Mouse (Mus musculus): ENCODE data around the gene Fmo2. TPM values are rescaled to one million over a fixed set of nuclear protein-coding genes. Genes with fewer than 3 reads are reported as not detected.

Fmo2 gene
- polyA plus RNA-seq, 1 experiment from 2014 or later: 16.4 TPM

GRCm38 (mm10) chr1:162867396-162867795 is 31.1 kb downstream of the Fmo2 start:
- Histone ChIP-seq H3K27me3 (ENCODE audit: control insufficient read depth, insufficient read depth, low read length) (no peaks in the 10 kb centered on the region), H3K27ac (replicated peaks) (no peak overlapping the region), H3K9ac (ENCODE audit: low read length) (no peak overlapping the region), H3K4me1 (replicated peaks; ENCODE audit: control insufficient read depth, insufficient read depth) (no peaks in the 10 kb centered on the region), H3K36me3 (ENCODE audit: control insufficient read depth, insufficient read depth, low read length) (no peaks in the 10 kb centered on the region), H3K4me3 (ENCODE audit: low read depth, low read length) (no peak overlapping the region), H3K9me3 (ENCODE audit: control insufficient read depth, low read length) (no peaks in the 10 kb centered on the region), H3K4me2 (replicated peaks; ENCODE audit: low read depth) (no peak overlapping the region)
- DNase-seq (ENCODE audit: low spot score): no peak
- 69% methylated on average over 4 of the region's 4 CpGs for WGBS
- TF ChIP-seq CTCF (IDR thresholded peaks at IDR 0.05; ENCODE audit: low read depth) (no peak), EP300 (optimal IDR thresholded peaks at IDR 0.05) (no peak)
- no peak for ATAC-seq (ENCODE audit: low FRiP score, low TSS enrichment)

GRCm38 (mm10) chr1:162866280-162866681 is 32.2 kb downstream of the Fmo2 start, which contains the start of gene Fmo1:
Gene Fmo1, minus strand, starts transcription at chr1:162866610.
- no peak for DNase-seq (ENCODE audit: low spot score)
- H3K27me3 ChIP-seq (ENCODE audit: control insufficient read depth, insufficient read depth, low read length): no peaks in the 10 kb centered on the region
- no peaks in the 10 kb centered on the region for H3K9me3 ChIP-seq (ENCODE audit: control insufficient read depth, low read length)
- no peaks in the 10 kb centered on the region for H3K4me1 ChIP-seq (replicated peaks; ENCODE audit: control insufficient read depth, insufficient read depth)
- TF ChIP-seq EP300 (optimal IDR thresholded peaks at IDR 0.05) (no peak), CTCF (IDR thresholded peaks at IDR 0.05; ENCODE audit: low read depth) (no peak)
- WGBS: 55% methylated on average over 7 of the region's 7 CpGs
- no peaks in the 10 kb centered on the region for H3K36me3 ChIP-seq (ENCODE audit: control insufficient read depth, insufficient read depth, low read length)
- no peak within 1 kb of the TSS for H3K9ac ChIP-seq (ENCODE audit: low read length)
- H3K4me3 ChIP-seq (ENCODE audit: low read depth, low read length): no peak within 1 kb of the TSS
- H3K4me2 ChIP-seq (replicated peaks; ENCODE audit: low read depth): no peak within 1 kb of the TSS
- no peak for ATAC-seq (ENCODE audit: low FRiP score, low TSS enrichment)
- no peak within 1 kb of the TSS for H3K27ac ChIP-seq (replicated peaks)

GRCm38 (mm10) chr1:162865493-162865830 is 33.1 kb downstream of the Fmo2 start:
- DNase-seq (ENCODE audit: low spot score): no peak
- Histone ChIP-seq H3K4me2 (replicated peaks; ENCODE audit: low read depth) (no peak overlapping the region), H3K9me3 (ENCODE audit: control insufficient read depth, low read length) (no peaks in the 10 kb centered on the region), H3K27ac (replicated peaks) (no peak overlapping the region), H3K27me3 (ENCODE audit: control insufficient read depth, insufficient read depth, low read length) (no peaks in the 10 kb centered on the region), H3K4me1 (replicated peaks; ENCODE audit: control insufficient read depth, insufficient read depth) (no peaks in the 10 kb centered on the region), H3K9ac (ENCODE audit: low read length) (no peak overlapping the region), H3K4me3 (ENCODE audit: low read depth, low read length) (no peak overlapping the region), H3K36me3 (ENCODE audit: control insufficient read depth, insufficient read depth, low read length) (no peaks in the 10 kb centered on the region)
- 55% methylated on average over 3 of the region's 3 CpGs for WGBS
- TF ChIP-seq EP300 (optimal IDR thresholded peaks at IDR 0.05) (no peak), CTCF (IDR thresholded peaks at IDR 0.05; ENCODE audit: low read depth) (no peak)
- no peak for ATAC-seq (ENCODE audit: low FRiP score, low TSS enrichment)

- H3K27ac ChIP-seq (replicated peaks): no peak overlapping the region
- 70% methylated on average over 8 of the region's 8 CpGs for WGBS
- H3K27me3 ChIP-seq (ENCODE audit: control insufficient read depth, insufficient read depth, low read length): no peaks in the 10 kb centered on the region
- no peak overlapping the region for H3K9ac ChIP-seq (ENCODE audit: low read length)
- H3K4me1 ChIP-seq (replicated peaks; ENCODE audit: control insufficient read depth, insufficient read depth): no peaks in the 10 kb centered on the region
- DNase-seq (ENCODE audit: low spot score) (no peak), ATAC-seq (ENCODE audit: low FRiP score, low TSS enrichment) (no peak)
- H3K4me2 ChIP-seq (replicated peaks; ENCODE audit: low read depth): no peak overlapping the region
- no peak for TF ChIP-seq CTCF (IDR thresholded peaks at IDR 0.05; ENCODE audit: low read depth)
- no peak for TF ChIP-seq EP300 (optimal IDR thresholded peaks at IDR 0.05)
- H3K4me3 ChIP-seq (ENCODE audit: low read depth, low read length): no peak overlapping the region
- H3K36me3 ChIP-seq (ENCODE audit: control insufficient read depth, insufficient read depth, low read length): no peaks in the 10 kb centered on the region
- H3K9me3 ChIP-seq (ENCODE audit: control insufficient read depth, low read length): no peaks in the 10 kb centered on the region
Measured at GRCm38 (mm10) chr1:162864816-162865492, 33.6 kb downstream of the Fmo2 start.

- H3K9ac ChIP-seq (ENCODE audit: low read length): no peak overlapping the region
- no peak overlapping the region for H3K4me3 ChIP-seq (ENCODE audit: low read depth, low read length)
- H3K4me2 ChIP-seq (replicated peaks; ENCODE audit: low read depth): no peak overlapping the region
- no peak for ATAC-seq (ENCODE audit: low FRiP score, low TSS enrichment)
- H3K27me3 ChIP-seq (ENCODE audit: control insufficient read depth, insufficient read depth, low read length): no peaks in the 10 kb centered on the region
- no peaks in the 10 kb centered on the region for H3K4me1 ChIP-seq (replicated peaks; ENCODE audit: control insufficient read depth, insufficient read depth)
- no peaks in the 10 kb centered on the region for H3K36me3 ChIP-seq (ENCODE audit: control insufficient read depth, insufficient read depth, low read length)
- 89% methylated on average over 5 of the region's 5 CpGs for WGBS
- DNase-seq (ENCODE audit: low spot score): no peak
- no peak overlapping the region for H3K27ac ChIP-seq (replicated peaks)
- H3K9me3 ChIP-seq (ENCODE audit: control insufficient read depth, low read length): no peaks in the 10 kb centered on the region
- TF ChIP-seq CTCF (IDR thresholded peaks at IDR 0.05; ENCODE audit: low read depth) (no peak), EP300 (optimal IDR thresholded peaks at IDR 0.05) (no peak)
Measured at GRCm38 (mm10) chr1:162864279-162864678, 34.2 kb downstream of the Fmo2 start.

GRCm38 (mm10) chr1:162863579-162863978 is 34.9 kb downstream of the Fmo2 start:
- no peak overlapping the region for H3K4me2 ChIP-seq (replicated peaks; ENCODE audit: low read depth)
- no peaks in the 10 kb centered on the region for H3K4me1 ChIP-seq (replicated peaks; ENCODE audit: control insufficient read depth, insufficient read depth)
- no peaks in the 10 kb centered on the region for H3K27me3 ChIP-seq (ENCODE audit: control insufficient read depth, insufficient read depth, low read length)
- ATAC-seq (ENCODE audit: low FRiP score, low TSS enrichment) (peak; percentile 89), DNase-seq (ENCODE audit: low spot score) (peak; percentile 35)
- H3K4me3 ChIP-seq (ENCODE audit: low read depth, low read length): no peak overlapping the region
- WGBS: 73% methylated on average over 3 of the region's 3 CpGs
- TF ChIP-seq EP300 (optimal IDR thresholded peaks at IDR 0.05) (no peak), CTCF (IDR thresholded peaks at IDR 0.05; ENCODE audit: low read depth) (no peak)
- no peaks in the 10 kb centered on the region for H3K36me3 ChIP-seq (ENCODE audit: control insufficient read depth, insufficient read depth, low read length)
- no peak overlapping the region for H3K9ac ChIP-seq (ENCODE audit: low read length)
- H3K27ac ChIP-seq (replicated peaks): no peak overlapping the region
- H3K9me3 ChIP-seq (ENCODE audit: control insufficient read depth, low read length): no peaks in the 10 kb centered on the region

Data from stomach, postnatal 0 days (tissue).